Mouse (Mus musculus) kidney, postnatal 10 days (tissue): ENCODE measurements at regions not wholly inside any gene's neighbourhood (a gene's known extent, or its start where the extent isn't known, plus 50 kb on each side); places are given as distances from the start of the nearest gene placed in this dataset.
A peak's percentile ranks its signal among the peaks of the same experiment; 100 is the strongest.
"Not testable (repeated sequence)": the region's sequence is repeated elsewhere in the genome, so short reads cannot be mapped to it uniquely, and the experiment has no call there.

Source experiments
- DNase-seq: peaks from one replicate; pipeline ENCODE4 v3.0.0; 2021; ENCODE audit warnings: mixed read lengths

DNA sequence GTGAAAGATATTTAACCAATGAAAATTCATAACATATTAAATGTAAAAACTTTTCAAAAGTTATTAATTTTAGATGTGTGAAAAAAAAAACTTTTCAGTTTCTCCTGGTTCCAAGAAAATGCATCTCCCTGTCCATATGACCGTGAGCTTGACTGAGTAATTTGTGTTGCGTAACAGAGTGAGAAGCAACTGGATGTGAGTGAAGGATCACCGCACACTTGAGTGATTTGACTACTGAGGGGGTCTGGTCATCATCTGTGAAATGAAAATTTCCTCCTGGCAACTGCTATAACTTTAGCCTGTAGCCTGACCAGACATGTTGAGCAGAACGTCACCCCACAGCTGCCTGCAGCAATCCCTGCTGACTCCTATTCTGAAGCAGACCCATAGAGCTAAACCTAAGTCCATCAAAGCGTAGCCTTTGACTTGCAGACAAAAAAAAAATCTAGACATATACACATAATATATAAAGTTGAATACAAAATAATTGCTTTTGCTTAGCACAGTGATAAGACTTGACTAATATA lies 461.2 kb downstream of the Brinp3 start:
- no peak for DNase-seq

DNA sequence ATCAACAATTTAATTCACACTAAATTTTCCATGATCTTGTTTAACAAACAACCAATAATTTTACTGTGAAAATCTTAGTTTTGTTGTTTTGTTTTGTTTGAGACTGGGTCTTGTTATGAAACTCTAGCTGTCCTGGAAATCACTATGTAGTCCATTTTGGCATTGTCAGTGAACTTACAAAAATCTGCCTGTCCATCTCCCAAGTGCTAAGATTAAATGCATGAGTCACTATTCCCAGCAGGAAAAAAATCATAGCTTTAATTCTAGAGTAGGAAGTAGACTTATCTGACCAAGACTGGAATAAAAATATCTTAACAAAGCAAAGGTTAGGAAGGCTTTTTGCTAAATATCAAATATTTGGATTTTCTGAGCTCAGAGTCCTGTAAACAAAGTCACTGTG lies 461.8 kb downstream of the Brinp3 start:
- no peak for DNase-seq

DNA sequence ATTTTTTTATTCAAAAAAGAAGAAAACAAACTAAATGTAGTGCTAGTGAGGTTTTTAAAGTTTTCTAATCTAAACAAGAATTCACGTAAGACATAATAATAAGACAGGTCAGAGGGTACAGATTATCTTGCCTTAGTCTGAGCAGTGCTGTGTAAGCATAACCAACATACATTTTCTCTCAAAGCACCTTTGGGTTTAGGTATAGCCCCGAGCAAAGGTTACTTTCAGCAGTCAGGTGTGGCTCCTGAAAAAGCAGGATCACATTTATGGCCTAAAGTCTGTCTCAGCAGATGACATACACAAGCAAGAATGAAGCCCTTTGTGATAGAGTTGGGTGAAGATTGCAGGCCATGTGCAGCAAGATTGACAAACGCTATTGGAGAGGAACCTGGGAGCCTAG lies 465.9 kb downstream of the Brinp3 start:
- DNase-seq, result no peak

DNA sequence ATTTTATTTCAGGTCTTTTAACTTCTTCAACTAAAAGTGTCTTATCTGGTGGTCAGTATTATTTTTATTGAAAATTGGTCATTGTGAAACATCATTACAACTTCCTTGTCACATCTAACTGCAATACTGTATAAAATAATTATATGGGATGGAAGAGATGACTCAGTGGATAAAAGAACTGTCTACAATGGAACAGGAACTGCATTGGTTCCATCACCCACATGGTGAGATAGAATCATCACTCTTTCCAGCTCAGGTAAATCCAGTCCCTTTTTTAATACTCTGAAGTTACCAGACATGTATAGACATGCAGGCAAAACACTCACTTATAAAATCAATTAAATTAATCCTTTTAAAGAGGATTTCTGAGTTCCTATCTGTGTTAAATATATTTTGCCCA lies 473.0 kb downstream of the Brinp3 start:
- DNase-seq, result no peak

DNA sequence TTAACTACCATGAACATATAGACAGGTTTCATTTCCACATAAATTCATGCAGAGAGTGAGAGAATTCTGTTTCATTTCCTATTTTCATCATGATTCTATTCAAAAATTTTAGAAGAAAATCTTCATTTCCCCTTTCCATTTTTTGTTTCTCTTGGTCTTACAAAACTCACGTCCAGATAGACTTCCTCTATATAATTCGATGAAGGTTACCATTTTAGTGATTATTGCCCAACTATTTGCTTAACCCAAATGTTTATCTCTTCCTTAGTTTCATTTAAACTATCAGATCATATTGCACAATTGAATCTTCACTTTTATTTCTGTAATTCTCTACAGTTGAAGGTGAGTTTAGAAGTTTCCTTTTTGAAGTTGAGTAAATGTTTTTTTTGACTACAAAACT lies 473.4 kb downstream of the Brinp3 start:
- DNase-seq, result no peak

DNA sequence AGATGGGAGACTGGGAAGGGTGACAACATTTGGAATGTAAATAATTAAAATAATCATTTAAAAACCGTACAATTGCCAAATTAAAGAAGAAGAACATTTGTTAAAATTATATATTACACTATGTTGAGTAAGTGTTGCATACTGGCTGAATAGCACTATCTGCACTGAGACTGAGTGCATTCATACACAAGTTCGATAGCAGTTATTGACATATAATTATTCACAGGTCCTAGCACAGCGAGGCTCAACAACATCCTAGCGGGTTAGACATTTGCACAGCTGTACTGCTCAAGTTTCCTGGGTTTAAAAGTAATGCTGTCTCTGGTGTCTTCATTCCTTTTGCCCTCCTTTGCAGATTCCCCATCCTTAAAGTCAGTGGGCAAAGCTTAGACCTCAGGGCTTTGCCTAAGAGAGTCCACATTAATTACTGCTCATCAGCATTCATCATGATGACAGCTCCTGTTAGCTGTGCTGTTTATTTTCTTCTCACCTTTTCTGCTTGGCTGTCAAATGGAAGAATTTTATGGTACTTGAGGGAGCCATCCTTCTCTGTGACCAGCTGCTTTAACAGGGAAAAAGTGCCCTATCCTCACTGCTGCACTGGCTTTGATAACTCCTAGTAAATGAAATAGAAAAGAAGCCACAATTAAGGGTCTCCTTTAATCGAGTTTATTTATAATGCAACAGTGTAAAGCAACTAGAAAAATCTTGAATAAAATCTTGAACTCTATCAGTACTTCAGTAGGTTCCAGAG lies 489.1 kb downstream of the Brinp3 start:
- no peak for DNase-seq

DNA sequence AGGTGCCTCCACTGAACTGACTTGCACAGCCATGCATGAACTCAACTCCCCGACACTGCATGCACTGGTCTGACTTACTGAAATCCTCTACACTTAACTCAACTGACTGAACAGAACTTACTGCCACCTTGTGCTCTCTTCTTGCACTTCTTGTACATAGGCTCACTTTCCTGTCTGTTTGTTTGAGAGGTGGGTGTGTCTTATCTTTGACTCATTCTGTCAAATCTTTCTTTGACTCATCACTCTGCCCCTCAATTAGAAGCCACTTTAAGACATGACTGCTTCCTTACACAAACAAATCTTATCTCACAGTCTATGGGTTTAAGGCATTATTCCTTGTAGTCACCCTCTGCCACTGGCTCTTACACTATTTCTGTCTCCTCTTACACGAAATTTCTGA lies 505.5 kb downstream of the Brinp3 start:
- no peak for DNase-seq

DNA sequence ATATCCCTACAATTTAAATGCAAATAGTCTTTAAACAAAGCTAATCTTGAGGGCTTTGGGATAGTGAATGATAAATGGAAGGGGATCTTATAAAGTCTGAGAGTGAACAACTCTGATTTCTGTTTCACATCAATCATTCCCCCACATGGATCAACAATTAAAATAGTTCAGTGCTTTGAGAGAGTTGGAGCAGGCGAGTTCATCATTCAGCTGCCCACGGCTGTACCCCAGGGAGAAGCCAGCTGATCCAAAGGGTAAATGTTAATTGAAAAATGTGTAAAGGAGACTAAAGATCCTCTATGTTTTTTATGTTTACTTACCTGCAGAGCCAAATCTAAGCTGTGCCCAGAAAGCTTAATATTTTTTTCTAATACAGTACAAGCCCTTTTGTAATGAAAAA lies 553.2 kb downstream of the Brinp3 start:
- no peak for DNase-seq

DNA sequence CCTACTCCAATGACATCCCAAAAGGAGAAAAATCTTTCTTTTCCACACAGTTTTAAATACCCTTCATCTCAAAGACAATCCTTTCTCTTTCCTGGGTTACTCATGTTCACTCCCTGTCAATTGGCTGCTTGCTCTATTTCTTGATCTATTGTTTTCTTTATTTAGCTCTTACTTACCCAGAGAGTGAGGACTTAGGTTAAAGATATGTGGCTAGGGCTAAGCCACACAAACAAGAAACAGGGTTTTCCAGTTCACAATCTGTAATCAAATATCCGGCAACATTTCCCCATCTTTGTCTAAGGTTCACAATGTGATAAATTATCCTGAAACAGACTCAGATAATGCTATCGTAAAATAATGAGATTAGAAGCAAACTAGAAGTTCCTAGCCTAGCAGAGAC lies 563.9 kb downstream of the Brinp3 start:
- no peak for DNase-seq

DNA sequence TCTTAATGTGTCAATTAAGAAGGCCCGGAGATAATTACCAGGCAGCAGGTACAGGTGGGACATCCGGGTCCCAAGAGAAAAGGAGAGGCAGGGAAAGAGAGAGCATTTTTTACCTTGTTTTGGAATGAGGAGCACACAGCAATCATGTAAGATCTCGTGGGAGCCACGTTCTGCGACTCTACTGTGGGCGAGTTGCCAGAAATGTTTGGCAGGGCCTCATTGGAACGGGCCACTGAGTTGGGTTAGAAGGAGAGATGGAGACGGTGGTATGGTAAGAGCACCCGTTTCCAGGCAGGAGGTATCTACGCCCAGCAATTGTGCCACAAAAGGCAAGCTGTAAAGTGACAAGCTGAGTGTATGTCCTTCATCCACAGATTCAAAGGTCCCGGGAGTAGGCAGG lies 579.6 kb downstream of the Brinp3 start:
- no peak for DNase-seq

DNA sequence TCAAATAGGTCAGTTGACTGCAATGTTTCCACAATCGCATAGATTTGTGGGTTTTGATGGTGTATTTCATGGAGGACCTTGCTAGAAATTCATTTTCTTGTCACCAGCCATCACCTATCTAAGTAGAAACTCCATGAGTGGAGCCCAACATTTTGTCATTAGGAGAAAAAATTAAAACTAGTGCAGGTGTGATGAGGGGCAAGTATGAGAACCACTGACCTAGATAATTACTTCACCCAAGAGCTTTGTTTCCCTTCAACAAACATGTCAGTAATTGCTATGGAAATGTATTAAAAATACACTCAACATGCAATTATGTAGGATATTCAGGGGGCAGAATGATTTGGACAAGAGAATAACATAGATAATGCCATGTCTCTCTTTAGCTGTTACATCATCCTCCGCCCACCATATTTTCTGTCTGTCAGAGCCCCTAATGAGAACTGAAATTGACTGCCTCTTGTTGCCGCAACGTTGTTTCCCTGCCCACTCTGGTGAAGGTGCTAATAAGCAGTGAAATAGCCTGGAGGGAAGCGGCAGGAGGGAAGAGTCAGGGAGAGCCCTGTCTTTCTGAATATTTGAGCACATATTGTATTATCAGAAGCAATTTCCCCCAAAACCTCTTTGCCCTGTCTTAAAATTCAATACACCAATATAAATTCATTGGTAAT lies 589.7 kb downstream of the Brinp3 start:
- no peak for DNase-seq

DNA sequence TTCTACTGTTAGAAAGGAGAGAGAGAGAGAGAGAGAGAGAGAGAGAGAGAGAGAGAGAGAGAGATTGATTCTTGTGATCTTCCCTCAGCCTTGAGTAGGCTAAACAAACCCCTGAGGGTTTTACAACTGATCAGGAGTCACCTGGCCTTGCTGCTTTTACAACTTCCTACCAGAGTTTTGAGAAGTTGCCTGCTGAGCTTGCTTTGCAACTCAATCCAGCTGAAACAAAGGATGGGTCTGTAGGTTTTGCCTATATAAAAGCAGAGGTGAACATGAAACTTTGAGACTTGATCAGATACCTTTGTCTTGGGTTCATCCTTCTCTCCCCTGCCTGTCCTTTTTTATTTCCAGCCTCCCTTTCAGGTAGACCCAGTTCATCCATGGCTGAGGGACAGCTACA lies 631.0 kb downstream of the Brinp3 start:
- no peak for DNase-seq

DNA sequence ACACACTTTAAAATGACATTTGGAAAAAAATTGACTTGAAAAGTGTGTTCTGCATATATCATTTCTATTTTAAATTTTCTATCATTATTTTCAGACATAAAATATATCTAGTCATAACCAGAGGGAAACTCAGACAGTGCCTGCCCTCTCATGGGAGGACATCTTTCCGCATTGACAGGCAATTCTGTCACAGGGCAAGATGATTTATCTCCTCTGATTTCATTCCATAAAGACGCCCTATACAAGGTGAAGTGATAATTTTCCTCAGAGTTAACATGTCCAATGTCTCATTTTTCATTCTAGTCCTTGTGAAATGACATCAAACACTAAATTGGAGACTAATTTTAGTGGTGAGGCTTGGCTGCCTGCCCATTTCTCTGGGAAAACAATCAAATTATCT lies 643.6 kb downstream of the Brinp3 start:
- peak; percentile 3 for DNase-seq

DNA sequence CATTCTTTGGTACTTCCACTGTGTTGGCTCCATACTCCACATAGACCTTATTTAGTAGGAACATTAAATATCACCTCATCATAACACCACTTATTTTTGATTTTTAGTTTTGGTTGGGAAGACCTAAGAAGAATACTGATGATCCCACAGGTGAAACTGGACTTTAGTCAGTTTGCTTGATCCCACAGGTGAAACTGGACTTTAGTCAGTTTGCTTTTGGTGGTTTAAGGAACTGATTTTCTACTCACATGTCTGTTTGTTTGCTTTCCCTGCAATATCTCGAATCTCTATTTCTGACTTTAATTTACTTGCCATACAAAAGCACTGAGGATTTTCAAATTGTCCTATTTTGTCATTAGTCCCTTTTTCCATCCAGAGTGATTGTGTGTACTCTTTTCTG lies 680.8 kb downstream of the Brinp3 start:
- DNase-seq, result no peak

DNA sequence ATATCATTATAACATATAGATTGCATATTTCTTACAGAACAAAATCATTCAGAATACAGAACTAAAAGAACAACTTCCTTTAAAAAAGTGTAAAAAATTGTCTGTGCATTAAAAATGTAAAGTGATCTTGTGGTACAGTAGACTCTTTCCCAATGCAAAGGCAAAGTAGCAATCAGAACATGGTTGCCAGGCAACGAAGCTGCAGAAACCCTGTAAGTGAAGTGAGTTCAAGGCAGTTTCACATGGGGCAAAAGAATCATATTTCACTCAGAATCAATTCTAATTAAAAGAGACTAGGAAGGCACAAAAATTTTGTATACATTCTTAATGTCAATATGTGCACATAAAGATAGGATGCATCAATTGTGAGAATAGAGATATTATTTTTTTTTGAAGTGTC lies 692.2 kb downstream of the Brinp3 start:
- no peak for DNase-seq

DNA sequence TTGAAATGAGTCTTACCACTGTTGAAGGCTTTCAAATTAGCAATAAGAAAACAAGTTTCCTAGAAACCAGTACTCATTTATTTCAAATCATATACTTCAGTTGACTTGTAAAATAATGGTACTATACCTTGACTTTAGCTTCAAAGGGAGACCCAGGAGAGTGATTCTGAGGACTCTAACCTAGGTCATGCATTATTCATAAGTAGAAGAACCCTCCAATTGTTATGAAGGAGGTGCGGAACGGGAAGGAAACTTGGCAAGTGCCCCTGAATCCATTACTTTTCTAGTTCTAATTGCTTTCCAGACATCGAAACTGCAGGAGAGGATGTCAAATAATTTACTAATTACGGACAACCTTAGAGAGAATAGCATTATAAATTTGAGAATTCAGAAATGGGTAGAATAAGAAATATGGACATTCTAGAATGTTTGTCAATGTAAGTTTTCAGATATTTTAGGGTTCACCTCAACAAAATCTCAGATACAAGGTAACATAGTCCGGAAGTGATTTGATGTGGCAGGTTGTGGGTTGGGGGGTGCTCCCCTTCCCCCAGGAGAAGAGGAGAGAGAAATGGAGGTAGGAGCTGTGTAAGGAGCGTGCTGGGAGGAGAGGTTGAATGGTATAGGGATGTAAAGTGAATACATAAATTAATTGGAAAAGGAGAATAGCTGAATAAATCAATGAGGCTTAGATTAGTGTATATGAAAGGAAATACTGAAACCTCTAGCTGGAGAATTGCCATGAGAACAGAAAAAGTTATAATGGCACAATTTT lies 692.9 kb downstream of the Brinp3 start:
- DNase-seq, result no peak

DNA sequence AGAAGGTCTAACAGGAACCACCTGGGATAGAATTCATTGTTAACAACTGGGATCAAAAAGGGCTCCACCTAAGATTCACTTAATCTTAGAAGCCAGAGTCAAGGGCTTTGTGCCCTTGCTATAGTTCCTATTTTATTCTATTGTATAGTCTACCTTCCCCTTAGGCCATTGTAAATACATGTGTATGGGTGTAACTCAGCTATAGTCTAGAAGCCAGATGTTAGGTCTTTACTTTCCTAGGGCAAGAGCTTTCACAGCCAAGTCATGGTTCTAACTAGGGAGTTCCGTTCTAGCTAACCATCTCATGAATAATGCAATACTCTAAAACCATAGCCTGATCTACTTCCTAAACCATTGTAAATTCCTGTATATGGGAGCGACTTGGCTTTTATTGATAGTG lies 705.4 kb downstream of the Brinp3 start:
- DNase-seq, result not testable (repeated sequence)

DNA sequence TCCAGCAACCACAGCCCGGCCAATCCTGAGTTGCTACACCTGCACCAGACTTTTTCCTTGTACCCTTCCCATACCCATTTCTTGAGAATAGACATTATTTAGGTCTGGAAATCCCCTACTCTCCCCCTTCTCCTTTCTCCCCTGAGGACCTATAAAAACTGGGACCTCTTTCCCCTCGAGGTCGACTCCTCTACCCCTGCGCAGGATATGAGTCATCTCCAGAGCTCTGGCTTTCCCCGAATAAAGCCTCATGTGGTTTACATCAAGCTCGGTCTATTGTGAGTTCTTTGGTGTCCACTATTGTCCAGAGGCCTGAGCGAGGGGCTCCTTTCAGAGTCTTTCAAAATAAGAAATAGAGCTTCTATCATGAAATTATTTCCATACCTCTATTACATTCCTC lies 720.3 kb downstream of the Brinp3 start:
- DNase-seq, result not testable (repeated sequence)

DNA sequence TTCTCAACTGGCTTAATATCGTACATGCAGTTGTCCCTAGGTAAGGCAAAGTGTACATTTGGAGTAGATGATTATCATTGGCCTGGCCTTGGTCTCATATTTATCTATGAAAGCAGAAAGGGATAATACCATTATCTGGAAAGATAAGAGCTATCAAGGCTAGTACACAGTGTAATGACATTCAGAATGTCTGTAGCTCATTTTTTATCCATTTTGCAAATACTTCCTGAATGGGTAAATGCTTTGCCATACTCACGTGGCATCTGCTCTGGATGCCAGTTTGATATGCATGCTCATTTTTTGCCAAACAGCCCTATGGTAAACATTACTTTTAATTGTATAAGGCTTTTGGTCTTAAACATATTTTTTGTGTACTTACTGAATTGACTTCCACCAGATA lies 723.4 kb downstream of the Brinp3 start:
- no peak for DNase-seq

DNA sequence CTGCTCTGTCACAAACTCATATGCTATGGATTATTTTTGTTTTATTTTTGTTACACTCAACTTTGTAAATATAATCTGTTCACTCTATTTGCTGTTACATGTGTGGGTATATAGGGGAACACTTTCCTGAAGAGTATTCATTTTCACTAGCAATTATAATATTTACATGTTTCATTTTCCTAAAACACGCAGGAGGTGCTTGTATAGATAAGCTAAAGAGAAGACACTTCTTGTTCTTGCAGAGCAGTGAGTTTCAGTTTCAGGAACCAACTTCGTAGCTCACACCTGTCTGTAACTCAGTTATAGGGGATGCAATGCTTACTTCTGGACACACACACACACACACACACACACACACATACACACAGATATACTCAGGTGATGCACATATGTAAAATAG lies 724.9 kb downstream of the Brinp3 start:
- no peak for DNase-seq

DNA sequence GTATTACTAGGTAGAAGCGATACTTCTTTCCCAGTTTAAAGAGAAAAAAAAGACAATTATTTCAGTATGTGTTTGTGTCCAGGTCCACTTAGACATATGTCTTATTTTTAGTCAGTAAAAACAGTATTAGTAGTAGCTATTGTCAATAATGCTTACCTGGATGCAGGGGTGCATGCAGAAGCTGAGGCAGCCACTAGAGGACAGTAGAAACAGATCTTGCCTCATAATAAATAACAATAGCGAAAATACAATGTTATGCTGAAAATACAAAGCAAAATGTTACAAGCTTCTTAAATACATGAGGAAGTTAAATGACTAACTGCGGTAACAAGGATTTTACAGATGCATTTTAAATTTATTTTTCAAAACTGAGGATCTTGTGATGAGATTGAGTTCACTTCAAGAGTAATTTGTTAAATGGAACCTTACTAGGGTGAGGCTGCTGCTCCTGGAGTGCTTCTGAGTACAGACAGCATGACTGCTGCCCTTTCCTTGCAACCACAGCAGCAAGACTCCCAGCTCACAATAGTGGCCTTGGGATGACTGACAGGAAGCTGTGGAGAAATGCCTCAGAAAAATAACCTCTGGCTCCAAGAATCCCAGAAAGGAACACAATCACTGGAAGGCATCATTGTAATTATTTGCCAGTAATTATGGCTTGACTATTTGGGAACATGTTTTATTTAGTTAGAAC lies 728.8 kb downstream of the Brinp3 start:
- no peak for DNase-seq

DNA sequence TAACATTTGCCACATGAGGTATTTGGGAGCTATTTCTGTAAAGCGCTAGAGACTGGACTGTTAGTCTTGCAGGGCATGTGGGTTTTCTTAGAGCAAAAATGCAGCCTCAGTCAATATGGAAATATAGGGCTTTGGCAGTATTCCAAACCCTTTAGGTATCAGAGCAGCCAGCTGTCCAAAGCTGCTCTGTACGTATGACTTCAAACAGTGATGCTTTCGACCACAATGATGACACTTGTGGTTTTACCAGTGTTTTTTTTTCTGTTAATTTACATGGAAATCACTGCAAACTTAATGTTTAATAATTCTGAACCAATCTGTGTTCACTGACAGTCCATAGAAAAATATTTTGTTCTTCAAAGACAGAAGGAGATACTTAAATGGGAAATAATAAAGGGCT lies 743.0 kb downstream of the Brinp3 start:
- DNase-seq, result no peak

DNA sequence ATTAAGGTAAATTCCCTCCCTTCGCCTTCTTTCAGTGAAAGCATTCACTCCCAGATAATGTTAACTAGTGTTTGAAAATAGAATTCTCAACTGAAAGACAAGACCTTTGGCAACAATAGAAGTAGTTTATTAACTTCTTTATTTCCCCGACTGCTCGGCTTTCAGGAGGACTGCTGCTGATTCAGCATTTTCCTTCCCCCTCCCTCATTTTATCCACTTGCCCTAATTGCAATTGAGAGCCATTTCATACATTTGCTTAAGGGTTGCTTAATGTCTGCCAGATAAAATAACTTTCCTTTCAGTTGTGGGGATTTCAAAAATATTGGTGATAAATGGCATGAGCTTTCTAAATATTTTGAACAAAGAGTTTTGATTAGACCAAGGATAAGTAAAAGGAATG lies 744.5 kb downstream of the Brinp3 start:
- no peak for DNase-seq
